Mouse (Mus musculus) C2C12 (cell line): ENCODE measurements around the gene Rbfox2. TPM values are rescaled to one million over a fixed set of nuclear protein-coding genes. Genes with fewer than 3 reads are reported as not detected.

Source experiments
- H3K27me3 ChIP-seq: one replicate; pipeline ENCODE4 v1.6.1; 2011; ENCODE audit not compliant: control insufficient read depth, insufficient read depth, insufficient read length
- H3K36me3 ChIP-seq: one replicate; pipeline ENCODE4 v1.6.1; 2011; ENCODE audit not compliant: control insufficient read depth, insufficient read depth
- H3K4me3 ChIP-seq: one replicate; pipeline ENCODE4 v1.5.1; 2011; ENCODE audit warnings: mild to moderate bottlenecking, control low read depth; ENCODE audit not compliant: poor library complexity, insufficient read depth, severe bottlenecking
- H3K79me2 ChIP-seq: one replicate; pipeline ENCODE4 v1.6.1; 2011; ENCODE audit not compliant: control insufficient read depth, insufficient read depth
- H3K79me3 ChIP-seq: one replicate; pipeline ENCODE4 v1.6.1; 2011; ENCODE audit warnings: low read depth, control low read depth
- H3ac ChIP-seq: one replicate; pipeline ENCODE3; 2011; ENCODE audit warnings: low read depth; ENCODE audit not compliant: control insufficient read depth, insufficient read length
- CEBPB ChIP-seq: IDR thresholded peaks from one replicate; pipeline ENCODE4 v1.6.1; 2011; ENCODE audit warnings: low read depth, mild to moderate bottlenecking, control low read depth, moderate library complexity
- CTCF ChIP-seq: IDR thresholded peaks from one replicate; pipeline ENCODE4 v1.5.1; 2011; ENCODE audit not compliant: control insufficient read depth, insufficient read depth, insufficient read length
- FOSL1 ChIP-seq: IDR thresholded peaks from one replicate; pipeline ENCODE4 v1.8.0; 2011; ENCODE audit warnings: mild to moderate bottlenecking, low read length; ENCODE audit not compliant: poor library complexity, insufficient read depth, severe bottlenecking
- MAX ChIP-seq: IDR thresholded peaks from one replicate; pipeline ENCODE4 v1.6.1; 2011; ENCODE audit warnings: mild to moderate bottlenecking, control low read depth
- MYOD1 ChIP-seq: IDR thresholded peaks from one replicate; pipeline ENCODE4 v1.6.1; 2011; ENCODE audit warnings: low read depth; ENCODE audit not compliant: control insufficient read depth, insufficient read length
- MYOG ChIP-seq: IDR thresholded peaks from one replicate; pipeline ENCODE4 v1.6.1; 2011; ENCODE audit not compliant: control insufficient read depth, insufficient read length; ENCODE audit errors: extremely low read depth
- USF1 ChIP-seq: IDR thresholded peaks from one replicate; pipeline ENCODE4 v1.6.1; 2011; ENCODE audit warnings: low read depth, mild to moderate bottlenecking, control low read depth, moderate library complexity
- polyA plus RNA-seq: library from polyadenylated mRNA; unstranded; fragments of >200 nt; fragmentation: generic; extraction: Trizol; gene quantifications from one replicate; pipeline ENCODE4 v1.2.1, GENCODE M21; 2012; ENCODE audit warnings: missing spikeins

Gene Rbfox2
- polyA plus RNA-seq, 1 experiment = 72.3 TPM

DNA sequence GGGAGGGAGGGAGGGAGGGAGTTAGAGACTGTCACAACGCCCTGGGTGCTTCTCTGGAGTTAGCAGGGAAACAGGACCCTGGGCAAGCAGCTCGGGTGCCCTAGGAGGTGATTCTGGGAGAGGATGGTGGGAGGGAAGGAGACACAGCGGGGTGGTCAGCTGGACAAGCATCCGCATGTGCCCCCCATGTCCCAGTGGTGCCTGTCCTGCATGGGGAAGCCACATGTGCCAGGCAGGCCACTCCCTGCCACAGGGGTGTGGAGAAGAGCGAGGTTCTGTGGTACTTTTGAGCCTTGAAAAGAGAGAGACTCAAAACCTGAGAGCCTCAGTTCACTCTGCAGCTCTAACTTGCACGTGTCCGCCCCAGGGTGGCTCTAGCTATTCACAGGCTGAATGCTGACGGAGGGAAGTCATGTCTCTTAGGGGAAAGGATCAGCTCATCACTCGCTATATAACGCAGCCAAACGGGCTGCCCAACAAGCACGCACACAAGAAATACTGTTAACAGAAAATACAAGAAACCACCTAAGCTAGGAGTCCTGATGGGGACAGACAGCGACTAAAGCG lies 227.5 kb downstream of the Rbfox2 start:
- Histone ChIP-seq H3K79me2 (peaks cover 10% of the 10 kb centered on the region), H3K27me3 (no peaks in the 10 kb centered on the region), H3K36me3 (peaks cover 94% of the 10 kb centered on the region), H3K4me3 (no peak overlapping the region), H3ac (no peak overlapping the region), H3K79me3 (no peaks in the 10 kb centered on the region)
- TF ChIP-seq CEBPB (no peak), MAX (no peak), MYOD1 (no peak), FOSL1 (no peak), CTCF (no peak), MYOG (no peak), USF1 (no peak)

DNA sequence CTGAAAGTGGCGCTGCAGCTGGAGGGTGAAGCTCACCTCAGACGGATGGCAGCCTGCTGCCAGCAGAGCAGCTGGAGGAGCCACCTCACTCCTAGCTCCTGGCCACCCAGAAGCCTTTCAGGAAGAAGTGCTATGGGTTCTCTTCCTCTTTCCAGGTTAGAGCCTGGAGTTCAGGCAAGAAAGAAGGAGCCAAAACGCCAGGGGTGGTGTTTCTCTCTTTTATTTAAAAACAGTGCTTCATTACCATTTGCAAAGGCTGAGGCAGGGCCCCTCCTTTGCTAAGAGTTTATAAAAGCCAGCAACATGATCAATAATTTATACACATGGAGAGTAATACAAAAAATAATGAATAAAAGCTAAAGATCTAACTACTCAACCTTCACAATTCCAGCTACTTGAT lies 228.0 kb downstream of the Rbfox2 start:
- H3K4me3 ChIP-seq = no peak overlapping the region
- no peak for TF ChIP-seq FOSL1
- no peak for TF ChIP-seq MYOD1
- no peak for TF ChIP-seq CEBPB
- TF ChIP-seq CTCF = no peak
- no peak for TF ChIP-seq MYOG
- no peak for TF ChIP-seq MAX
- no peak for TF ChIP-seq USF1
- H3K27me3 ChIP-seq = no peaks in the 10 kb centered on the region
- peaks cover 88% of the 10 kb centered on the region for H3K36me3 ChIP-seq
- peaks cover 10% of the 10 kb centered on the region for H3K79me2 ChIP-seq
- H3K79me3 ChIP-seq = no peaks in the 10 kb centered on the region
- no peak overlapping the region for H3ac ChIP-seq

DNA sequence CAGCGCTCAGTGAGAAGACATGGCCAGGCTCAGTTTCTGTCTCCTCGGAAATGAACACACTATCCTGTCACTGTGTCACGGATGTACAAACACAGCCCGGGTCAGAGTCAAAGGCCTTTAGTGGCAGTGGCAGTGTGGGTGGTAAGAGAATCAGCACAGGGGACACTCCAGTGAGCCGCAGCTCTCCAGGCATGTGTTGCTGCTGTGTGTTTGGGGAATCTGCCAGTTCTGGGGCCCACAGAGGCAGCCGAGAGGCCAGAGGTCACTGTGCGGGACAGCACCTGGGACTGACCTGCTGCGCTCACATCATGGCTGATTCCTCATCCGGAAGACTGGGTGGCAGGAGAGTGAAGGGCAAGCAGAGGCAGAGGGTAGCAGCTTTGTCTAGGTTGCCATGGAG lies 228.9 kb downstream of the Rbfox2 start:
- Histone ChIP-seq H3ac (no peak overlapping the region), H3K79me3 (no peaks in the 10 kb centered on the region), H3K4me3 (no peak overlapping the region), H3K27me3 (no peaks in the 10 kb centered on the region), H3K79me2 (peaks cover 10% of the 10 kb centered on the region), H3K36me3 (peaks cover 82% of the 10 kb centered on the region)
- TF ChIP-seq MAX = no peak
- TF ChIP-seq USF1 = no peak
- TF ChIP-seq CTCF = no peak
- TF ChIP-seq CEBPB = no peak
- TF ChIP-seq FOSL1 = no peak
- no peak for TF ChIP-seq MYOG
- TF ChIP-seq MYOD1 = no peak

DNA sequence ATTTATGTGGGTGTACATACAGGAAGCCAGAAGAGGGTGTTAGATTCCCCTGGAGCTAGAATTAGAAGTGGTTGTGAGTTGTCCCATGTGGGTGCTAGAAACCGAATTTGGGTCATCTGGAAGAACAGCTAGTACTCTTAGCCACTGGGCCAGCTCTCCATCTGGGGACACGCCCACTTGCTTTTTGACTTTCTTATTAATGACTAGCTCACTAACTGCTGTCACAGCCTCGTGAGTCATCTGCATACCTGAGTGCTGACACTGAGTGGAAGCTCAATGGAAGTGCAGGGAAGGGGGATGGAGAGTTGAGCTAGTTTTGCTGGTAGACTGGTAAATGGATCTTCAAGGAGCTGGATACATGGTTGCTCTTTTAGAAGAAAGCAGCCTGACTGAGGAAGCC lies 230.3 kb downstream of the Rbfox2 start:
- H3ac ChIP-seq = no peak overlapping the region
- no peak overlapping the region for H3K4me3 ChIP-seq
- TF ChIP-seq CEBPB (no peak), FOSL1 (peak; percentile 94), CTCF (no peak), MYOG (no peak), MYOD1 (peak; percentile 40)
- no peaks in the 10 kb centered on the region for H3K79me3 ChIP-seq
- no peaks in the 10 kb centered on the region for H3K27me3 ChIP-seq
- H3K36me3 ChIP-seq = peaks cover 70% of the 10 kb centered on the region
- H3K79me2 ChIP-seq = peaks cover 10% of the 10 kb centered on the region

DNA sequence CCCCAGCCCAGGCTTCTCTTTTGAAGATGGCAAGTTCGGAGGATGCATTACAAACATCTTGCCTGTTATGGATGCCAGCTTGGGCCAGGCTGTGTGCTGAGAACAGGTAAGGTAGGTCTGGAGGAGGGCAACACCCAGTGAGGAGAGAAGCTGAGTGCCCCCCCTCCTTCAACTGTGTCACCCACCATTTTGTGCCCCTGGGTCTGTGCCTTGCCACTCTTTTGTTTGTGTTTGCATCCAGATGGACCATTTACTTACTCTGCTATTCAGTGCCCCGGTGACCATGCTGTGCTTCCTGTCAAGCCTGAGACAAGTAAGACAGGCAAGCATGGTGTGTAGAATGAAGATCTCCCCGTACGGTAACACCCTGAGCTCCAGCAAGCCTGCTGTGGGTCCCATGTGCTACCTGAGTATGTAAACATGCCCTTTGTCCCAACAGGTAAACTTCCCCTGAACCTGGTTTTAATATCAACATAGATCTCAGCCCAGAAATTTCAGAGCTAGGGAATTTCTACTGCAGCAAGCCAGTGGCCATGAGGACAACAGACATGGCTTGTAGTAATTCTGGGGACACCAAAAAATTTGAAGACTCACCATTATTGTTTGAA lies 234.1 kb downstream of the Rbfox2 start:
- H3ac ChIP-seq = no peak overlapping the region
- TF ChIP-seq FOSL1 (no peak), MAX (no peak), USF1 (no peak), MYOG (no peak), MYOD1 (no peak), CTCF (no peak), CEBPB (no peak)
- no peak overlapping the region for H3K4me3 ChIP-seq
- no peaks in the 10 kb centered on the region for H3K27me3 ChIP-seq
- no peaks in the 10 kb centered on the region for H3K79me2 ChIP-seq
- H3K36me3 ChIP-seq = peaks cover 31% of the 10 kb centered on the region
- H3K79me3 ChIP-seq = no peaks in the 10 kb centered on the region

DNA sequence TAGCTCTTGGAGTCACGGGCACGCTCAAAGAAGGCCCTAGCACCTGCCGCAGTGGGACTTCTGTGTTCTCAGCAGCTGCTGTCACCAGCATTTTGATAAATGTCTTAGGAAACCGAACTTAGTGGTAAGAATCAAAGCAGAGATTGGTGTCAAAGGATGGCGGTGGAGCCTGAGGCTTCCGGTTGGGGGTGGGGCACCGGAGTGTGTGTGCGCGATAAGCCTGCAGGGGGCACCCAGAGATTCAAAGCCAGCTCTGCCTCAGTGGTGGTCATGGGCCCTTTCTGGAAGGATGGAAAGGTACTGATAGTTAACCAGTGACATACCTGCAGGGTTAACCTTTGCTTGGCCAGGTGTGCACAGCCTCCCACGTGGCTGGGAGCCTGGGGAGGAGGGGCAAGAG lies 235.3 kb downstream of the Rbfox2 start:
- Histone ChIP-seq H3K79me2 (no peaks in the 10 kb centered on the region), H3K4me3 (no peak overlapping the region), H3K79me3 (no peaks in the 10 kb centered on the region), H3K36me3 (peaks cover 20% of the 10 kb centered on the region), H3ac (no peak overlapping the region), H3K27me3 (no peaks in the 10 kb centered on the region)
- TF ChIP-seq CTCF (no peak), MAX (no peak), FOSL1 (no peak), MYOD1 (no peak), USF1 (no peak), CEBPB (no peak), MYOG (no peak)
